Mouse (Mus musculus): ENCODE results near the gene Dop1a. TPM values are rescaled to one million over a fixed set of nuclear protein-coding genes. Genes with fewer than 3 reads are reported as not detected.

The Dop1a gene
- total and polyA plus RNA-seq, 3 experiments: 9.1 to 17.9 (median 16.2) TPM

DNA sequence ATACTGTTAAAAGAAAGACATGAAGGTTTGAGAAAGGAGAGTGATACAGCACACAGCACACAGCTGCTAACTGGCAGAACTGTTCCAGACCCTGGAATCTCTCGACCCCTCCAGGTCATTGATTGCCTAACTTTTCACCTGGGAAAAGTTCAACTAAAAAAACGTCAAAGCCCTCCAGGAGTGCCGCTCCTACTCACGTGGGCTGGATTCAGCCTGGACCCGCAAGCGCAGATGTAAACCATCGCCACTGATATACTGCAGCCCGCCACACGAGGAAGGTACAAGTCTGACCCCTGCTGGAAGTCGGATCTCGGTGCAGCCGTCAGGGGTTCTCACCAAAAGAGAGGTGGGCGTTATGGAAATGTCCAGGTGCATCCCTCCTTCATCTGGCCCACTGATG, 15.3 kb upstream of the Dop1a start:
- TF ChIP-seq POLR2A (IDR thresholded peaks at IDR 0.05; ENCODE audit: insufficient read depth, low read depth, low read length) (no peak), EP300 (IDR thresholded peaks at IDR 0.05; ENCODE audit: insufficient read depth, low read depth, low read length) (0 out of 2 replicates have a peak, but pooled peaks have one; percentile 21), CTCF (IDR thresholded peaks at IDR 0.05) (peak; percentile 86)
- H3K27me3 ChIP-seq (ENCODE audit: control insufficient read depth, insufficient read depth, low read length): no peaks in the 10 kb centered on the region
- peak; percentile 29 to 50 for DNase-seq
- H3K79me2 ChIP-seq (replicated peaks; ENCODE audit: control insufficient read depth, insufficient read depth, low read length): no peaks in the 10 kb centered on the region
- intact Hi-C loops (cut with DNase I): loop anchor here (5.0 to 10.0 kb wide), 2 partner anchors 299 to 607 kb away; partner anchors contain the start of gene Tpbg
- no peak overlapping the region for H3K27ac ChIP-seq
- no peaks in the 10 kb centered on the region for H3K36me3 ChIP-seq (ENCODE audit: control insufficient read depth, insufficient read depth, low read length)
- H3K4me1 ChIP-seq (ENCODE audit: control insufficient read depth, insufficient read depth, low read length): no peaks in the 10 kb centered on the region
- no peak overlapping the region for H3K9ac ChIP-seq (ENCODE audit: low read depth, low read length)
- 2% methylated on average over 13 of the region's 13 CpGs for WGBS
- no peak overlapping the region for H3K4me3 ChIP-seq

DNA sequence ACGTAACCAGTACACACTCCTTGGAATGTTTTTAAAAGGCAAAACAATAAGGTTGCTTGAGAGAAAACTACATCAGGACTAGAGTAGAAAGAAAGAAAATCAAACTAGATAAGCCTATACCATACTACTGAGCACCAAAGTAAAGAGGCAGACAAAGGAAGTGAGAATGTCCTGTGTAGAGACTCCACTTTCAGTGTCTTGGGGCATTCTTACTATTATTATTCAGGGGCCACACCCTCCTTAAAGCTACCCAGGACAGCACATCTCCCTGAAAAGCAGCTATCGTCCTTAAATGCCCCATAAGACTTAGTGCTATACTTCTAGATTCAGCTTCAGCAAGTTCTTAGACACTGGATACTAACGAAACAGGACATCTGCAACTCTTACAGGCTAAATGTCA, 13.3 kb upstream of the Dop1a start:
- Histone ChIP-seq H3K27ac (no peak overlapping the region), H3K4me3 (no peak overlapping the region), H3K27me3 (ENCODE audit: control insufficient read depth, insufficient read depth, low read length) (no peaks in the 10 kb centered on the region), H3K4me1 (ENCODE audit: control insufficient read depth, insufficient read depth, low read length) (no peaks in the 10 kb centered on the region), H3K79me2 (replicated peaks; ENCODE audit: control insufficient read depth, insufficient read depth, low read length) (no peaks in the 10 kb centered on the region), H3K36me3 (ENCODE audit: control insufficient read depth, insufficient read depth, low read length) (no peaks in the 10 kb centered on the region), H3K9ac (ENCODE audit: low read depth, low read length) (no peak overlapping the region)
- TF ChIP-seq CTCF (IDR thresholded peaks at IDR 0.05): no peak
- no peak for TF ChIP-seq POLR2A (IDR thresholded peaks at IDR 0.05; ENCODE audit: insufficient read depth, low read depth, low read length)
- TF ChIP-seq EP300 (IDR thresholded peaks at IDR 0.05; ENCODE audit: insufficient read depth, low read depth, low read length): no peak
- intact Hi-C loops (cut with DNase I): loop anchor here (5.0 to 10.0 kb wide), 2 partner anchors 301 to 609 kb away; partner anchors contain the start of gene Tpbg
- 76% methylated on average over 3 of the region's 3 CpGs for WGBS
- DNase-seq: no peak

DNA sequence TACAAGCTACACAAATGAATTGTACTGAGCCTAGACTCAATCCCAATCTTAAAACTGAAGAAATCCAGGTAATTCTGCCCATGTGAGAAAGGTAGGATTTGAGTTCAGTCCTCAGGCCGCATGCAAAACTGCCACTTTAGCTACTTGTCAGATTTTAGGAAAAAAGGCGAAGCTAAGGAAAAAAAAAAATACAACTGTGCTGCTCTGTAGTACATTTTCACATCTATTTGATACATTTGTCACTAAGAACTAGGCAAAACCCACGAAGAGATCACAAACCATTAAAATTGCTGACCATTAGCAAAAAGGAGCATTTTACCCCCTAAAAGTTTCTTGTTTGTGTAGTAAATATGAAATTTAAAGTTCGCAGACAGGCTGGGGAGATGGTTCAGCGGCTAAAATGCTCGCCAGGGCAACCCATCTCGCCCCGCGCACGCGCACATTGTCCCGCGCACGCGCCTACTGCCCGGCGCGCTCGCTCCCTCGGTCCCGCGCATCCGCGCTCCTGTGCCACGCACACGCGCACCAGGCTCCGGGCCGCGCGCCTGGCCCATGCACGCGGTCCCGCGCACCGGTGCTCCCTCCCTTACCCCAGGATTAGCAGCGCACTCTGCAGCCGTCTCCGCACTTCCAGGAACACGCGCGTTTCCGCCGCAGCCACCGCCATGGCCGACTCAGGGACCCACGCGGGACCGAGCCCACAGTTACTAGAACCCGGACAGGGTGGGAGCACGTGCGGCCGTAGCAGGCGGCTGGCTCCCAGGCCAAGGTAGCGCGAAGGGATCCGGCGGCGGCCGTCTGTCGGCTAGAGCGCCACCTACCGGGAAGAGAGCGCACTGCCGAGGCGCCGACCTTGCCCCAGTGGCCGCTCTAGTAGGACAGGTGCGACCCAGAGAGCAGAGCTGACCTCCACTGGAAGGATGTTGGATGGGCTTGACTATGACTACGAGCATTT, 2.5 kb upstream of the Dop1a start, which contains the start of gene Ube2cbp:
Gene Ube2cbp (minus strand): TSS at position 800 of the 955 bp plus-strand sequence.
- peak within 1 kb of the TSS; percentile 75 for H3K9ac ChIP-seq (ENCODE audit: low read depth, low read length)
- H3K27me3 ChIP-seq (ENCODE audit: control insufficient read depth, insufficient read depth, low read length): no peaks in the 10 kb centered on the region
- intact Hi-C loops (cut with DNase I): no loop called here
- H3K4me1 ChIP-seq (ENCODE audit: control insufficient read depth, insufficient read depth, low read length): no peaks in the 10 kb centered on the region
- DNase-seq: peak; percentile 92
- H3K4me3 ChIP-seq: peak within 1 kb of the TSS; percentile 83
- H3K36me3 ChIP-seq (ENCODE audit: control insufficient read depth, insufficient read depth, low read length): peaks cover 2% of the 10 kb centered on the region; the same call in 1 of the 2 replicates
- no peaks in the 10 kb centered on the region; the same call in 1 of the 2 replicates for H3K79me2 ChIP-seq (replicated peaks; ENCODE audit: control insufficient read depth, insufficient read depth, low read length)
- TF ChIP-seq CTCF (IDR thresholded peaks at IDR 0.05) (no peak), EP300 (IDR thresholded peaks at IDR 0.05; ENCODE audit: insufficient read depth, low read depth, low read length) (no peak), POLR2A (IDR thresholded peaks at IDR 0.05; ENCODE audit: insufficient read depth, low read depth, low read length) (no peak)
- peak within 1 kb of the TSS; percentile 83 for H3K27ac ChIP-seq
- WGBS: 2% methylated on average over 70 of the region's 70 CpGs

DNA sequence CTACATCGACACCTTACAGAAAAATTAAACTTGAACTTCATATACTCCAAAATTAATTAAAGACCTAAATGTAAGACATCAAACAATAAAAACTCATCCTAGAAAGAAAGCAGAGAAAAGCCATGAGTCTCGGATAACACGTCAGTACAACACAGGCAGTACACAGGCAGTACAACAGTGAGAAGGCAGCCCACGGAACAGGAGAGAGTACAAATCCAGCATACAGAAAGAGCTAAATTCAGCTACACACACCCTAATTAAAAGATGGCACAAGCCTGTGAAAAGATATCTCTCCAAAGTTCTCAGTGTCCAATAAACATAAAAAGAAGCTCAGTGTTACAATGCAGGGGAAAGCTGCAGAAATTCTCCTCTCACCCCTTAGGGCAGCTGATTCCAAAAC, 9.0 kb downstream of the Dop1a start:
- Histone ChIP-seq H3K4me1 (ENCODE audit: control insufficient read depth, insufficient read depth, low read length) (peaks cover 11% of the 10 kb centered on the region), H3K79me2 (replicated peaks; ENCODE audit: control insufficient read depth, insufficient read depth, low read length) (peaks cover 1% of the 10 kb centered on the region), H3K27me3 (ENCODE audit: control insufficient read depth, insufficient read depth, low read length) (no peaks in the 10 kb centered on the region), H3K27ac (no peak overlapping the region), H3K36me3 (ENCODE audit: control insufficient read depth, insufficient read depth, low read length) (peaks cover 5% of the 10 kb centered on the region), H3K9ac (ENCODE audit: low read depth, low read length) (no peak overlapping the region), H3K4me3 (no peak overlapping the region)
- no peak for DNase-seq
- TF ChIP-seq POLR2A (IDR thresholded peaks at IDR 0.05; ENCODE audit: insufficient read depth, low read depth, low read length) (no peak), CTCF (IDR thresholded peaks at IDR 0.05) (no peak), EP300 (IDR thresholded peaks at IDR 0.05; ENCODE audit: insufficient read depth, low read depth, low read length) (no peak)
- WGBS: 94% methylated on average over 4 of the region's 4 CpGs
- intact Hi-C loops (cut with DNase I): no loop called here

DNA sequence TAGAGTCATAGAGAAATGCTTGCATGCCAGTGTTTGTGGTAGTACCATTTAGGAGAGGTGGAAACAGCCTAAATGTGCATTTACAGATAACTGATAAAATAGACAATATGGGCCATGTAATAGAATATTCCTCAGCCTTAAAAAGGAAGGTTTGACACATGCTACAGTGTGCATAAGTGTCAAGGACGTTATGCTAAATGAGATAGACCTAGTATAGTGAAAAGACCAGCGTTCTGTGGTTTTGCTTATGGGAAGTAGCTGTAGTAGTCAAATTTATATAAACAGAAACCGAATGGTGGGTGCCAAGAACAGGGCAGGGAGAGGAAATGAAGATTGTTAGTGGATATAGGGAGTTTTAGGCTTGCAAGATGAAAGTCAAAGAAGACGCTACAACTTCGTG, 9.8 kb downstream of the Dop1a start:
- H3K79me2 ChIP-seq (replicated peaks; ENCODE audit: control insufficient read depth, insufficient read depth, low read length): peaks cover 1% of the 10 kb centered on the region
- WGBS: 44% methylated on average over 5 of the region's 5 CpGs
- H3K27ac ChIP-seq: no peak overlapping the region
- intact Hi-C loops (cut with DNase I): no loop called here
- TF ChIP-seq CTCF (IDR thresholded peaks at IDR 0.05) (no peak), POLR2A (IDR thresholded peaks at IDR 0.05; ENCODE audit: insufficient read depth, low read depth, low read length) (no peak), EP300 (IDR thresholded peaks at IDR 0.05; ENCODE audit: insufficient read depth, low read depth, low read length) (no peak)
- H3K36me3 ChIP-seq (ENCODE audit: control insufficient read depth, insufficient read depth, low read length): peaks cover 5% of the 10 kb centered on the region
- no peaks in the 10 kb centered on the region for H3K27me3 ChIP-seq (ENCODE audit: control insufficient read depth, insufficient read depth, low read length)
- H3K9ac ChIP-seq (ENCODE audit: low read depth, low read length): no peak overlapping the region
- peaks cover 11% of the 10 kb centered on the region for H3K4me1 ChIP-seq (ENCODE audit: control insufficient read depth, insufficient read depth, low read length)
- no peak for DNase-seq
- no peak overlapping the region for H3K4me3 ChIP-seq

Data from heart, adult 2 months (tissue).